Mouse (Mus musculus): ENCODE measurements around the gene Tpcn1.

Tpcn1 gene

DNA sequence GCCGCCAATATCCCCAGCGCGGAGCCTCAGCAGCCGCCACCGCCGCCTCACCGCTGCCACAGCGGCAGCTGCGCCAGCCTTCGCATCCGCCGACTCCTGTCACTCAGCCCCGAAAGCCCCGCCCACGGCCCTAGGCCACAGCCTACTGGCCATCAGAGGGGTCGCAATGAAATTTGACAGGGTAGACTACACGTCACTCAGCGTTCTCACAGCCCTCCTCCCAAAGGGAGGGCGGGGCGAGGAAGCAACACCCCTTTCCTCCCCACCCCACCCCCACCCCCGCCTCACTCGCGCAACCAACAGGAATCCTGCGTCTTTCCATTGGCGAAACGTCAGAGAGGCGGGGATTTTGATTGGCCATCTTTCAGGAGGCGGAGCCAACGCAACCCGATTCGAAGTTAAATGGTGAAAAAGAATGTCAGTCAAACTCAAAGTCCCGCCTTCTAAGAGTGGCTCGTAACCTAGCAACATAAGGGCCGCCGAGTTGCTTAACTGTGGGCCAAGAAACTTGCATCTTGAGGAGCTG lies at the start of gene Tpcn1, which contains the start of gene Iqcd:
TSS of gene Tpcn1 (minus strand) at position 105 of the 526 bp plus-strand sequence.
TSS of gene Iqcd (plus strand) at position 448 of the 526 bp plus-strand sequence.
- under 1% methylated on average over 35 of the region's 35 CpGs for WGBS

DNA sequence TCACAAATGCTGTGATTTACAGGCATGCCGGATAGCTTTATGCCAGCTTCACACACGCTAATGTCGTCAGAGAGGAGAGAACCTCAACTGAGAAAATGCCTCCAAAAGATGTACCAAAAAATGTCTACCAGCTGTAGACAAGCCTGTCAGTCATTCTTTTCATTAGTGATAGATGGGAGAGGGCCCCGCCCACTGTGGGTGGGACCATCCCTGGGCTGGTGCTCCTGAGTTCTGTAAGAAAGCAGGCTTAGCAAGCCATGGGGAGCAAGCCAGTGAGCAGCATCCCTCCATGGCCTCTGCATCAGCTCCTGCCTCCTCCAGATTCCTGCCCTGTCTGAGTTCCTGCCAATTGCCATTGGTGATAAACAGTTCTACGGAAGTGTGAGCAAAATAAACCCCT lies 47.2 kb upstream of the Tpcn1 start:
- 63% methylated on average over 5 of the region's 5 CpGs for WGBS

GRCm38 (mm10) chr5:120634860-120635259 lies 46.4 kb upstream of the Tpcn1 start:
- 64% methylated on average over 5 of the region's 5 CpGs for WGBS

DNA sequence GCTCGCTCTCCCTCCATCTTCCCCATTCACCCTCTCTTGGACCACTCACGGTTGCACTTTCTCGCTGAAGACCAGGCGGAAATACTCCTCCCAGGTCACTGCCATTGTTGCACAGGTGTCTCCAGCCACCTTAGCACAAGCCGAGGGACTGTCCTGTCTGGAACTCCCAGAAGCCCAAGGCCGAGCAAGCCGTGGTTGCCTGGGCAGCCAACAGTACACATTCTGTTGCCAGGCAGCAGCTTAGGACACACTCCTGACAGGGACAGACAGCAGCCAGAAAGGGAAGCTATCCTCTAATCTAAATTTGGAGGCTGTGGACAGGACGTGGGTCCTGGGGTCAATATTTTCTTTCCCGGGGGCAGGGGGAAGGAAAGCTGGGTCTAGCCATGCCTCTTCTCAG lies 45.7 kb upstream of the Tpcn1 start, which contains the start of gene Cfap73:
TSS of gene Cfap73 (minus strand) at position 105 of the 400 bp plus-strand sequence.
- 61% methylated on average over 9 of the region's 9 CpGs for WGBS

GRCm38 (mm10) chr5:120631892-120632291 lies 43.4 kb upstream of the Tpcn1 start:
- WGBS, result 90% methylated on average over 5 of the region's 5 CpGs

DNA sequence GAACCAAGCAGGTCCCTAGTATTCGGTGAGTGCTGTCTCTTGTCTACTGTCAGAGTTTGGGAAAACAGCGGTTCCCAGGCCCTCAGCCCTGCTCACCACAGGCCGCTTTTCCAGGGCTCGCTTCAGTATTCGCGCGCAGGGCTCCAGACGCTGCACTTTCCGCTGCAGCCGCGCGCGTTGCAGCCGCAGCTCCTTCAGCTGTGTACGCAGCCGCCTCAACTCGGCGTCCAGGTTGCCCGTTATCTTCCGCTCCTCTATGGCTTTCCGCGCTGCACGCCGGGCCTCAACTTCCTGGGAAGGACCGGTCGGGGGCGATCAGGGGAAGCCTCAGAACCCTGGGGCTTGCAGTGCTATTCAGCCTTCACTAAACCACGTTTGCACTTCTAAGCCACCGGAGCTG lies 42.7 kb upstream of the Tpcn1 start:
- 18% methylated on average over 29 of the region's 29 CpGs for WGBS

- 62% methylated on average over 7 of the region's 7 CpGs for WGBS
Measured at GRCm38 (mm10) chr5:120628624-120629023, 40.2 kb upstream of the Tpcn1 start.

DNA sequence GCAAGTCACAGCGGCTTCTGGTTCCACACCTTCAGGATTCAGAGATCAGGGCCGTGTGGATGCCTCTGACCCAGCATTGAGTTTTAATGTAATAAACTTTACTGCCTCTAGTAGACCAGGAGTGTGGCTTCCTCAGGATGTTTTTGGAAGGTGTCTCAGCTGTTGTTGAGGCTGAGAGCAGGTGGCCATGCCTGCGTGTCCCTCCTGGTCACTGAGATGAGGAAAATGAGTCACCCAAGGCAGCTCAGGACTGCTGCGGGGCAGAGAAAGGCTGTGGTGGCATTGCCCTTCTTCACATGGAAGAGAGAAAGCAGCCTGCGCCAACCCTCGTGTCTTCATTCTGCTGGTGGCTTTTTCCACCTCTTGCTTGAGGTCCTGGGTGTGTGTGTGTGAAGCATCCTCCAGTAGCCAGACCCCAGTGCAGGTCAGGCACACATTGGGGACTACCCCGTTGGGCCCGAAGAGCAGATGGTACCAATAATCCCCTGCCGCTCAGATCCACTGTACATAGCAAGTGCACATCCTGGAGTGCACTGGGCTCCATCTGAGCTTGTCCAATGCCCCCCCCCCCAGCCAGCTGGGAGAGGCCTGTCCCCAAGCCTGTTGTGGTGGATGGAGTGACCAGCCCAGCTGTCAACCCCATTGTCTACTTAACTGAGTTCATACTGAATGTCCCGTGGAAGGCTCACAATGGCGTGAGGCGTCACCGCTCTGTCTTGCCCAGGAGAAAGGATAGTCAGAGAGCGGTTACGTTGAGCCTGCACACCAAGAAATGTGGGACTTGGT lies 39.2 kb upstream of the Tpcn1 start:
- WGBS, result 90% methylated on average over 15 of the region's 15 CpGs

GRCm38 (mm10) chr5:120626399-120626798 lies 37.9 kb upstream of the Tpcn1 start:
- WGBS, result 71% methylated on average over 18 of the region's 19 CpGs

DNA sequence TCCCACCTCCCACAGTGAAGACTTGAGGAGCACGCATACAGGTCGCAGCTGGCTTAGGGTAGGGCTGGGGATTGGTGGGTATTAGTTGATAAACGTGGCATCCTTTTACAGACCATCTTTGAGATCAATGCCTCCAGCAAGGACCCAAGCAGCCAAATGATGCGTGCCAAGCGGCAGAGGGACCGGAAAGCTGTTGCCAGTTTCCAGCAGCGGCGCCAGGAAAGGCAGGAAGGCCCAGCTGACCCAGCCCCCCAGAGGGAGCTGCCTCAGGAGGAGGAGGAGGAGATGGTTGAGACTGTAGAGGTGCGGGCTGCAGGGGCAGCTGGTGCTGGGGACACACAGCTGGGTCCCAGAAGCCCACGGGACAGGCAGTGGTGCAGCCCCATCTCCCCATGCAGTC lies 36.0 kb upstream of the Tpcn1 start:
- WGBS, result 68% methylated on average over 10 of the region's 10 CpGs

DNA sequence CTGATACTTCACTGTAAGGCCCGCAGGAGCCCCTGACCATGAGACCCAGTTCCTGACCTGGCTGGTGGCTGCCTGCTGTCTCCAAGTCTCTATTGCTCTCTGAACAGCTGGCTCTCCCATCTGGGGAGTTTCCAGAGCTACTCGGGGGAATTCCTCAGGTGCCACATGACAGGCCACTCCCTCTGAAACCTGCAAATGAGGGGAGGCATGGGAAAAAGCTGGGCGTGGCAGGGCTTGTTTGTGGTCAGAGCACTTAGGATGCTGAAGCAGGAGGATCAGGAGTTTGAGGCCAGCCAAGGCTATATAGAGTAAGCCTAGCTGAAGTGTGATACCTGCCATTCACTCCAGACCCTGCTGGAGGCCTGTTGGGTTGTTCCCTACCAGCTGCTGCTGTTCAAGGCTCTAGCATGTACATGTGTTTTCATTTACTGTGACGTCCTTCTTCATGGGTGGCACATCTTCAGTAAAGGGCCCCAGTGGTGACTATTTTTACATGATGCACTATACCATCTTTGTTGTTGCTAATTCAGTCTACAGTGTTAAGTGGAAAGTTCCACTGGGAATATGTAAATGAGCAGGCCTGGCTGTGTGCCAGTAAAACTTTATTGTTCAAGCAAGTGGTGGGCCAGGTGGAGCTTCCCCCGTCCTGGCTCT lies 33.9 kb upstream of the Tpcn1 start:
- 58% methylated on average over 5 of the region's 5 CpGs for WGBS

DNA sequence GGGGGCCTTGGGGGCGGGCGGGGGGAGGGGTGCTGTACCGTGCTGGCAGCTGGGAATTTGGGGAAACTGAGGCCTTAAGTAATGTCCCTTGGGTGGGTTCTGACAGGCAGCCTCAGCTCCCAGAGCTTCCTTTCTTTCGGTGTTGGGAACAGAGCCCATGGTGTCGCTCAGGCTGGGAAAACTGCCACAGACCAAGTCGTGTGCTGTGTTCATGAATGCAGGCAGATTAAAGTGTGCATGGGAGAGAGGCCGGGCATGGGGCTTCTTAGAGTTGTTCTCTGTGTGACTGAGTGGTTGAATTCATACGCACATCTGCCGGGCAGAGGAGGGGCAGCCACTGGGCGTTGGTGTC lies 33.3 kb upstream of the Tpcn1 start:
- 46% methylated on average over 10 of the region's 10 CpGs for WGBS

DNA sequence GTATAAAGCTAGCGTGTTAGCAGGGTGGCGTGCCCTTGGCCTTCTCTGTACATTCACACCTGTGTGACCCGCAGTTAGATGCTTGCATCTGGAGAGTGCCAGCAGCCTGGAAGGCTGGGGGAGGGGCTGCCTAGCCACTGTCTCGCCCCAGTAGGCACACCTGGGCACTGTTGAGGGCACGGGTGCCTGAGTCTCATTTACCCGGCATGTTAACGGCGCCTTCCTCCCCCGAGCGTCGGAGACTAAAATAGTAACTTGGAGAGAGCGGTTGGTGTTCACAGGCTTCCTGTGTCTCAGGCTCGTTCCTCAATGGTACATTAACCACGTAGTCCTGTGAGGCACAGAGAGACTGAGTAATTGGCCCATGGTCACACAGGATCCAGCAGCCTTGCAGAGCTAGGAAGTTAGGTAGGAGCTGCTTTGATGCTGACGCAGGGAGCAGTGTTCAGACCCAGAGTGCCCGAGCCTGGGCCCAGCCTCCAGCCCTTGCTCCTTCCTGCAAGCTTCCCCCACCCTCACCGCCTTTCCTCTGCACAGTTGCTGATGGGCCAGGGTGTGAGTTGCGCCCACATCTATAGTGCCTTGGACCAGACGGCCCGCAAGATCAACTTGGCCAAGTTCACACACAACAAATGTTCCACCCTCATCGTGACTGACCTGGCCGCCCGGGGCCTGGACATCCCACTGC lies 32.7 kb upstream of the Tpcn1 start:
- 50% methylated on average over 23 of the region's 23 CpGs for WGBS

DNA sequence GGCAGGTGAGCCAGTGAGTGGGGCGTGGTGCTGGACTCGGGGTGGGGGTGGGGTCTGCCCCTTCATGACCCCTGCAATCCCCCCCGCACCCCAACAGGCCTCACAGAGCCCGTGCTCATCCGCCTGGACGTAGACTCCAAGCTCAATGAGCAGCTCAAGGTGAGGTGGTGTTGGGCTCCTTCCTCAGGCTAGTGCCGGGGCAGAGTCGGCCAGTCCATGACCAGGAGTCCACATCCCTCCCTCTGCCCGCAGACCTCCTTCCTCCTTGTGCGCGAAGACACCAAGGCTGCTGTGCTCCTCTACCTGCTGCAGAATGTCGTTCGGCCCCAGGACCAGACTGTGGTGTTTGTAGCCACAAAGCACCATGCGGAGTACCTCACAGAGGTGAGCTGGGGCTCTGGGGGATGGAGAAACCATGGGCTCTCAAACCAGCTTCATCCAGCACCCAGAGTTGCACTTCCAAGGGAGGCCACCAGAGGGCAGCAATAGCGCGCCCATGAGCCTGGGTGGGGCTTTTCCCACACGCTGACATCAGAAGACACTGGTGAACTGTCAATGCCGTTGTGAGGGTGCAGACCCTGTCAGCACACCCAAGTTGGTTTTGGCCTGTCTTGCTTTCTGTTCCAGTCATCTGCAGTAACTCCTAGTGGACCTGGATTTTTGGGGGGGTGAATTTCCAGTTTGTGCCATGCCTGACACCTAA lies 32.1 kb upstream of the Tpcn1 start:
- 67% methylated on average over 18 of the region's 18 CpGs for WGBS

GRCm38 (mm10) chr5:120619201-120619600 lies 30.7 kb upstream of the Tpcn1 start:
- 18% methylated on average over 5 of the region's 5 CpGs for whole genome bisulfite sequencing

DNA sequence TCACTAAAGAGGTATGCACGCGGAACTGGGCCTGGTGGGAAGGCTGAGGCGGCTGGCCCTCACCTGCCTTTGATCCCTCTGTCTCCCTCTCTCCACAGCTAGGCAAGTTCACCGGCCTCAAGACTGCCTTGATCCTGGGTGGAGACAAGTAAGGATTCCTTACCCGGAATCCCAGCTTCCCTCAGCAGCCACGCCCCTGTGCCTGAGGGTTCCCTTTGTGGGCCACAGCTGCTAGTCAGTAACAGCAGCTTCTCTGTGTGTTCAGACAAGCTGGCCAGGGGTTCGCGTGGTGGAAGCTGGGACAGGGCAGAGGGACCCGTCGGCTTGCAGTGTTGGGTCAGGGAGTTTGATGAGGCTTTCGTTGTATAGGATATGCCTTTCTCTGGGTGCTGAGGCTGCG lies 30.3 kb upstream of the Tpcn1 start:
- WGBS, result 77% methylated on average over 12 of the region's 12 CpGs

DNA sequence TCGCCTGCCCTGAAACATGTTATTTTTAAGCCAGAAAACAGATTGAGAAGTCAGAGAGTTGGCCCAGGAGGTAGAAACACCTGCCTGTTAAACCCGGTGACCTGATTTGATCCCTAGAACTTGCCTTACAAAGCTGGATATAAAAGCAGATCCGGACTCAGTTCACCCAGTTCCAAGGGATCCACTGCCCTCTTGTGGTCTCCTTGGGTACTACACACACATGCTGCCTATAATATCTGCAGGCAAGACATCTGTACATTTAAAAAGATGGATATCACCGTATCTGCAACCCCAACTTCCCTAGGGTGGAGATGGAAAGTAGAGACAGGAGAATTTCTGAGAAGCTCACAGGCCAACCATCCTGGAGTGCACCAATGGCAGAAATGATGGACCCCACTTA lies 27.4 kb upstream of the Tpcn1 start:
- WGBS, result 91% methylated on average over 4 of the region's 4 CpGs

GRCm38 (mm10) chr5:120612822-120613604 lies 24.5 kb upstream of the Tpcn1 start:
- under 1% methylated on average over 69 of the region's 69 CpGs for WGBS

DNA sequence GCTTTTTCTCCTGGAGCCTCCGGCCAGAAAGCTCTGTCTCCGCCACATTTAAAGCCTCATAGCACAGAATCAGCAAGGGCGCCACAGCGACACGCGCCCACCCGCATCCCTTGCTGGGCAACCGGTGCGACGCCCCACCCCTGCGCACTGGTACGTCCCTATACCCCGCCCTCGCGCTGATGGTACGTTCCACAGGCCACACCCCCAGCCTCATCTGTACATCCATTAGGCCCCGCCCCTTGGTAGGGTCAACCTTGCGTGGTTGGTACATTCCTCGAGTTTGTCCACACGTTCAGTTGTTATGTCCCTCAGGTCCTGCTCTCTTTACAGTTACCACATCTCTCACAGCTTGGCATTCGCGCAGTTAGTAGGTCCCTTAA lies 24.0 kb upstream of the Tpcn1 start, which contains the start of the genes Rita1 and Ddx54:
TSS of gene Rita1 (minus strand) at position 148 of the 380 bp plus-strand sequence.
TSS of gene Ddx54 (plus strand) at position 298 of the 380 bp plus-strand sequence.
- WGBS, result under 1% methylated on average over 22 of the region's 22 CpGs

GRCm38 (mm10) chr5:120611416-120611815 lies 22.9 kb upstream of the Tpcn1 start:
- 43% methylated on average over 8 of the region's 8 CpGs for WGBS

GRCm38 (mm10) chr5:120610906-120611305 lies 22.4 kb upstream of the Tpcn1 start:
- 84% methylated on average over 5 of the region's 5 CpGs for WGBS

Data from cerebral cortex, adult 2 months (tissue).